Mouse (Mus musculus) erythroid progenitor cell, adult 5-6 weeks (primary cell): Measurements from ENCODE around the gene Mef2a. TPM values are rescaled to one million over a fixed set of nuclear protein-coding genes. Genes with fewer than 3 reads are reported as not detected.
A peak's percentile ranks its signal among the peaks of the same experiment; 100 is the strongest.

Experiments
- ATAC-seq: replicated peaks from 2 replicates; pipeline ENCODE4 v1.8.0; 2016; ENCODE audit warnings: moderate number of reproducible peaks, mild to moderate bottlenecking, moderate TSS enrichment, inconsistent platforms; ENCODE audit not compliant: poor library complexity, low FRiP score, severe bottlenecking
- total RNA-seq, 2 experiments: library from RNA; stranded (forward) in 1 of 2; stranded (reverse) in 1 of 2; fragments of 150-400 nt in 1 of 2; fragments of 186-747, 209-891 nt in 1 of 2; gene quantifications; 2 replicates each; pipeline versions ENCODE4 v1.2.3 to v1.2.4; 2015 to 2017; ENCODE audit warnings: low replicate concordance in 2 of 2

Mef2a gene
- total RNA-seq, 2 experiments from 2014 or later: 12.5 to 23.5 TPM

DNA sequence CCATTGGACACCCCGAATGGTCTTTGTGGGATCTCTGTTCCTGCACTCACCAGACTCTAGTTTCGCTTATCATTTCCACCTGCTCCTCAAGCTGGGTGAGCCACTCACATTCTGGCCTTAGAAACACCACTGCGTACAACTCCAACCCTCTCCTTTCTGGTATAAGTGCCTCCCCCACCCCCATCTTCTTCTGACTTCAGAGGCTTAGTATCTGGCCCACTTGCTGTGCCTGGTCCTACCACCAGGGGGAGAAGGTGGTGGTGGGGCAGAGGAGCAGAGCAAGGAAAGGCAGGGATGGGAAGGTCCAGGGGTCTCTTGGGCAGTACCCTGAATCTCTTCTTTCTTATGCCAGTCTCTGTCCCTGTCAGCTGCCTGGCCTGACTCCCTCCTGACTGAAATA is 155.6 kb downstream of the Mef2a start:
- ATAC-seq: peak; percentile 69

DNA sequence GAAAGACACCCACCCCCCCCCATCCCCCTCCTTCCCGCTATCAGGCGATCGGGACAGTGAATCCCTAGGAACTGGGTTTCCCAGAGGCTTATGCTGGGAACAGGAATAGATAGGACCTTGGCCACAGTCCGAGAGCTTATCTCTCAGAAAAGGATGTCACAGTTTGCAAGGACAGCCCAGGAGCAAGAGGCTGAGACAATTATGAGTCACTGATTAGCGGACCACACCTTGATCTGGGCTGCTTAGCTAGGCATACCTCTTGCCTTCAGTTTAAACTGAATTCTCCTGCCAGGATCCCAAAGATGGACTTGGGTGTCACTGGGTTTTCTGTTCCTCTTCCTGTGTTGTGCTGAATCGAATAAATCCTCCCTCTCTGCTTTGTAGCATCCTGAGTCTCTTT is 156.3 kb downstream of the Mef2a start:
- ATAC-seq: no peak

DNA sequence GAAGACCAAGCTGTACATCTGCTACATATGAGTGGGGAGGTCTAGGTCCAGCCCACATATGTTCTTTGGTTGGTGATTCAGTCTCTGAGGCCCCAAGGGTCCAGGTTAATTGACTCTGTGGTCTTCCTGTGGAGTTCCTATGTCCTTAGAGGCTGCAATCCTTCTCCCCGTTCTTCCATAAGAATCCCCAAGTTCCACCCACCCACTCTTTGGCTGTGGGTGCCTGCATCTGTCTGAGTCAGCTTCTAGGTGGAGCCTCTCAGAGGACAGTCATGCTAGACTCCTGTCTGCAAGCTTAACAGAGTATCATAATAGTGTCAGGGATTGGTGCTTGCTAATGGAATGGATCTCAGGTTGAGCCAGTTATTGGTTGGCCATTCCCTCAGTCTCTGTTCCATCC is 159.1 kb downstream of the Mef2a start:
- ATAC-seq: no peak

DNA sequence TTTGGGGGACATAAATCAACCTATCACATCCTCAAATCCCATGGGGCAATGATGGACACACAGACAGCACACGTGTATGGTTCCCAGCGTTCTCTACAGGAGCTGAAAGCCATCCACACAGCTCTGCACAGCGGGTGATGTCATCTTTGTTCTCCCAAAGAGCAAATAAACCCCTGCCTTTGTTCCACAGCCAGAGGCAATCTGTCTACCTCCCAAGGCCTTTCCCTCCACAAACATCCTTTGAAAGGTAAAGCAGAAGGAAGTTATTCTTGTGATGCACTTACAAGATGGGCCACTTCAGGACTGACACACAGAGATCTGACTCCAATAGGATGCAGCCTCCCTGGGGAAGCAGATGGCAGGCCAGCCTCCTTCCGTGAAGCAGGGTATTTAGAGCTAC is 160.7 kb downstream of the Mef2a start:
- ATAC-seq: no peak

DNA sequence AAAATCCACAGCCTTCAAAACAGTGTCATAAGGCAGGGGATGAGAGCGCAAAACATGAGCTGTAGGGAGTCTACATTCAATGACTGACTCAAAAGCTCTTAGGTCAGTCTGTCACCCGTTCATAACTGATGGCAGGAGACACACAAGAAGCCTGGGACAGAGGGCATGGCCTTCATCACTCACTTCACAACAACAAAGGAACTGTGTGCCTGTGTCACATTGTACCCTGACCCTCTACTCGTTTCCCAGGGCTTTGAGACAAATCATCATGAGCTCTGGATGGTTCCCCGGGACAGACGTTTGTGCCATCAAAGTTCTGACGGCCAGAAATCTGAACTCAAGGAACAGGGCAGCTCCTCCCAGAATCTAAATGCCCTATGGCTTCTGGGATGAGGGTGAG is 161.3 kb downstream of the Mef2a start:
- no peak for ATAC-seq

DNA sequence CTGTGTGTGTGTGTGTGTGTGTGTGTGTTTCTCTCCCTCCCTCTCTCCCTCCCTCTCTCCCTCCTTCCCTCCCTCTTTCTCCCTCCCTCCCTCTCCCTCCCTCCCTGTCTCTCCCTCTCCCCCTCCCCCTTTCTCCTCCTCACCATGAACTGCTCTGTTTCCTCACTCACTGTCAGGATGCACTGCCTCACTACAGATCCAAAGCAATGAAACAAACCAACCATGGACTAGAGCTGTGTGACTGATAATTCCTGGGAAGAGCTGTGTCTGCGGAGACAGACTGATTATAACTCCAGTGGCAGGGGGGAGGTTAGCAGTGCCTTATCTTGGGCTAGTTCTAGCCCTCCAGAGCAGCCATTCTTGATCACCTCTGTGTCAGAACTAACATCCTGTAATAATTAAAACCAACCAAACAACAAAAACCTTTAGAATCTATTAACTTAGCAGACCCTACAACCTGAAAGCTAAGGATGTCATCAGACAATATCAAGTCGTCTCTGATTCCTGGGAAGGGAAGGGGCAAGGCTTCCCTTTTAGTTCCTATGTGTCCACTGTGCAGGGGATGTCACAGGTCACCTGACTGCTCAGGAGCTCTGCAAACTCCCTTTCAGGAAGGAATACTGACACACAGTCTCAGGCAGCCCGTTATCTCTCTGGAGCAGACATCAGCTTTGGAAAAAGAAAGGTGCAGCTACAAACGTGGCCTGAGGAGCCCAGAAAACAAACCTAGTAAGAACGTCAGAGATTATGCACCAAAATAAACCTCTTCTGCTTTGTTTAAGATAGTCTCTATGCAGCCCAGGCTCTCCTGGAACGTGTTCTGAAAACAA is 162.4 kb downstream of the Mef2a start:
- ATAC-seq: no peak

DNA sequence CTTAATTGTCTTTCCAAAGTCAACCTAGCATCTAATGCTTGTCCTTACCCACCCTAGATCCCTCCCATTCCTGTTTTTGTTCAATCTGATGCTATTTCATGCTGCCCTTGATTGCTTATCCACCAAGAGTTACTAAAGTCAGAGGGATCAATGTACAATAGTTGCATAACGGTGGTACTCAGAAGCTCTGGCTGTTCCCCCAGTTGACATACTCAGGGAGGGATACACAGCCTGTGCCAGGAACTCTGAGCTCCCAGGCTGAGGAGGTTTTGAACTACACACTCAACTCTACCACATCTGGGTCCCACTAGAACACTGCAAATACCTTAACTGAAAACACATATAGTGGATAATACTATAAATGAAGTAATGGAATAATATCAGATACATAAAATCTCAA is 164.3 kb downstream of the Mef2a start:
- ATAC-seq: no peak

DNA sequence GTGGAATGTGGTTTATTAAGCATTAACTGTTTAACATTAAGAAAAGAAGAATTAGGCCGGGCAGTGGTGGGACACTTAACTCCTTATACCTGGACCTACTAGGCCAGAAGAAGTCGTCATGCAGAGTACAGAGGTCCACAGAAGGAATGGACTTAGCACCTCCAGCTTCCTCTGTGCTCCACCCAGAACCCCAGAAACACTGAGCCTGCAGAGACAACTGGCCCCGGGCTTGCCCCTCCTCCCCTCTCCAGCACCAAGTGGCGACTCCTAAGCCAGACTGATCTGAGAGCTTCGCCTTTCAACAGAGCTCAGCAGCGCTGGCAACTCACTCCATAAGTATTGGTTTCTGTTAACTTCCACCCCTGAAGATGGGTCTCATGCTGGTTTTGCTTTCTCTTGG is 165.0 kb downstream of the Mef2a start:
- ATAC-seq: no peak

DNA sequence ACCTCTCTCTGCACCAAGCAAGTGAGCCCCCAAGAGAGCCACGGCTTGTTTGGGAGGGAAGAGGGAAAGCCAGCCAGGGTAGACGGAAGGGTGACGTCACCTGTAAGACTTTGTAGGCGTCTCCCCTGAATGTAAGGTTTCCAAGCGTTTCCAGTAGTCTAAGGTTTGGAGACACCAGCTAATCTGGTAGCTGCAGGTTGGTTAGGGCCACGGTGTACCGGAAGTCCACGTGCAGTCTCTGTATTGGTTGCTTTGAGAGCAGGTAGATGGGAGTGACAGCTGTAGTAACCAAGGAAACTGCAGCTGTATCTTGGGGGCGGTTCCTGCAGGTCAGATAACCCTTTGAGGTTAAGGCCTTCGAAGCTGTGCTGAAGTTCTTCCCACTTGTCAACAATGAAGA is 166.2 kb downstream of the Mef2a start:
- no peak for ATAC-seq

DNA sequence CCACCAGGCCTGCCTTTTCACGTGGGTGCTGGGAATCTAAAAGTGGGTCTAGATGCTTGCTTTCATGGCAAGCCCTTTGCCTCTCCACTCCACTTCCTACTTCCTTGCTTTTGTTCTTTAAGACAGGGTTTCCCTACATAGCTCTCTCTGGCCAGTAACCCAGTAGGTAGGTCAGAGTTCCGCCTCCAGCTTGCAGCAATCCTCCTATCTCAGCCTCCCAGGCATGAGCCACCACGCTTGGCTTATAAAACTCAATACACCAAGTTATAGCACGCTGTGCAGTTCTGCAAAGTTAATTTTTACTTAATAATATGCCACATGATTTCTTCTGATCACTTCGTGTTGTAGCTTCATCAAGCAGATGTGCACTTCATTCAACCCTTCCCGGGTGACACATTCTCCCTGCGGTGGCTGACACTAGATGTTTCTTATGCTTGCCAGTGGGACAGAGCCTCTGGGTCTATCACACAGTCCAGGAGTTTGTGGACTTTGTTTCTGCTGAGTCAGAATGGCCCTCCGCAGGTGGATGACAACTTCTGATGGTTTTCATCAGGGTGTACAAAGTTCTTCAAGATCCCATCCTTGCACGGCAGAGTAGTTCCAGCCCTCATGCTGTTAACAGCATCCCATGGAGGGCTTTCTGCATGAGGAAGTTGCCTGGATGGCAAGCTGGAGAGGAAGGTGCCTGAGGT is 166.8 kb downstream of the Mef2a start:
- no peak for ATAC-seq

DNA sequence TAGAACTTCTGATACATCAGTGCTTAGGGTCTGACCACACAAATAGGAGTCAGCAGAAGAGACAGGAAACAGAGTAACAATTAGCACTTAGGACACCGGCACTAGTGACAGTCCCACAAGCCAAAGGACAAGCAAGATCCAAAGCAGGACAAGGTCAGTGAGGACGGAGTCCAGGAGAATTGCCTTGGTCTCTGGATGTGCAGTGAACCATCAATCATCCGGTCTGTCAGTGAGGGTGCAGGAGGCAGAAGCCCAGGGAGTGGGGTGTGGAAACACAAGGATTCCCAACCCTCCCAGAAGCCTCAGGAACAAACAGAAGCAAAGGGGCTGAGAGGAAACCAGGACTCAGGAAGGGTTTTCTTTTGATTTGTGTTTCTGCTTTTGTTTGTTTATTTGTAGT is 169.0 kb downstream of the Mef2a start:
- no peak for ATAC-seq

DNA sequence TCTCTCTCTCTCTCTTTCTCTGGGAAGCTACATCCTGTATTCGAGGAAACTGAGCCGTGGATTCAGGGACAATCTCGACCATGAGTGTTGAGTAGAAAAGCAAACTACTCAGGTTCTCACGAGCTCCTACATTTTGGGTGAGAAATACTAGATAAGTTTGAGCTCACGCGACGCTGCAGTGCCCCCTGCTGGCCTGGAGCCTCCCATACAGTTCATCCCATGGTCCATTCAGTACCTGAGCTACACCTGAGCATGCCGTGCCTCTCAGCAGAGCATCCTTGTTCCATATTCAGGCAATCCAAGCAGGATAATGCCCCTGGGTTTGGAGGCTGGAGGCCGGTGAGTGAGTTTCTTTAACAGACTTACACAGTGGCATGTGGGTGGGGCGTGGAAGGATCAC is 173.2 kb downstream of the Mef2a start:
- 0 out of 2 replicates have a peak, but pooled peaks have one; percentile 63 for ATAC-seq

DNA sequence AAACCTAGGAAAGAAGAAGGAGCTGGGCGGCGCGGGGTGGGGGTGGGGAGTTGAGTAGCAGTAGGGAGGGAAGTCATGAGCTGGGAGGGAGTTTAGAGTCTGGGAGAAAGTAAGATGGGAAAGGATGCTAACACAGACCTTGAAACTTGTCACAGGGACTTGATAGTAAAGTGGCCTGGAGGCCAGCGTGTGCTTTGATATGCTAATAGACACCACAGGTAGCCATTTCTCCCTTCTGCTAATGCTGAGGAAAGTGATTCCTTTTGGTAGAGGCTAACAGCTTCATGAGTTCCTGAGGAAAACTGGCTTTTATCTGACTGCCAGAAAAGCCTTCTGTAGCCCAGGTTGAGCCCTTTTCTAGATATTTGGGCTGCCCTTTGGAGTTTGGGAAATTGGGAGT is 188.9 kb downstream of the Mef2a start:
- no peak for ATAC-seq

Other genes with a start within 250 kb of the Mef2a start
- gene Lysmd4, start 150.3 kb downstream of the Mef2a start, total RNA-seq (2015; ENCODE audit: low replicate concordance): 1.8 TPM in 1 of 2 replicates, not detected in the other
- gene Lysmd4, start 150.3 kb downstream of the Mef2a start, total RNA-seq (2017; ENCODE audit: low replicate concordance): 1.3 and 2.3 TPM in 2 replicates